Mouse (Mus musculus) heart, embryonic 14.5 days (tissue): ENCODE measurements at regions not wholly inside any gene's neighbourhood (a gene's known extent, or its start where the extent isn't known, plus 50 kb on each side); places are given as distances from the start of the nearest gene placed in this dataset.
A peak's percentile ranks its signal among the peaks of the same experiment; 100 is the strongest.

ENCODE experiments used
- ATAC-seq: fragments of 200-750 bp; cut with Nextera tagmentation; 2 replicates; pipeline ENCODE4 v1.8.0; 2017; ENCODE audit warnings: low read depth, moderate TSS enrichment; ENCODE audit not compliant: insufficient number of reproducible peaks, insufficient read depth, low FRiP score
- H3K27ac ChIP-seq, 2 experiments: fragments of 200-500 bp in 1 of 2; fragments of 300-500 bp in 1 of 2; sonication (generic) in 1 of 2; replicated peaks in 1 of 2; 2 replicates each; pipeline ENCODE4 v1.5.1; 2012 to 2014; ENCODE audit warnings: low read depth in 2 of 2, low read length in 2 of 2, control low read depth in 1 of 2, mild to moderate bottlenecking in 1 of 2, mixed read lengths in 1 of 2; ENCODE audit not compliant: control insufficient read depth in 1 of 2, insufficient read depth in 1 of 2
- H3K27me3 ChIP-seq: fragments of 300-500 bp; sonication (generic); 2 replicates; pipeline ENCODE4 v1.6.1; 2014; ENCODE audit warnings: mild to moderate bottlenecking, low read length, control low read depth; ENCODE audit not compliant: control insufficient read depth, insufficient read depth
- H3K36me3 ChIP-seq: fragments of 300-500 bp; sonication (generic); 2 replicates; pipeline ENCODE4 v1.6.1; 2014; ENCODE audit warnings: mild to moderate bottlenecking, control low read depth, low read length, mixed read lengths; ENCODE audit not compliant: control insufficient read depth, insufficient read depth
- H3K4me1 ChIP-seq, 2 experiments: fragments of 200-500 bp in 1 of 2; fragments of 300-500 bp in 1 of 2; sonication (generic) in 1 of 2; 2 replicates each; pipeline ENCODE4 v1.6.1; 2012 to 2014; ENCODE audit warnings: low read length in 2 of 2, control low read depth in 1 of 2, mixed read lengths in 1 of 2; ENCODE audit not compliant: control insufficient read depth in 2 of 2, insufficient read depth in 2 of 2
- H3K4me2 ChIP-seq: fragments of 300-500 bp; sonication (generic); 2 replicates; pipeline ENCODE4 v1.6.1; 2014; ENCODE audit warnings: mild to moderate bottlenecking, low read length
- H3K4me3 ChIP-seq, 2 experiments: fragments of 200-500 bp in 1 of 2; fragments of 300-500 bp in 1 of 2; sonication (generic) in 1 of 2; 2 replicates each; pipeline ENCODE4 v1.5.1; 2012 to 2014; ENCODE audit warnings: low read length in 2 of 2, mild to moderate bottlenecking in 2 of 2, control low read depth in 1 of 2, low read depth in 1 of 2, moderate library complexity in 1 of 2; ENCODE audit not compliant: control insufficient read depth in 1 of 2, insufficient read depth in 1 of 2
- H3K9ac ChIP-seq: fragments of 300-500 bp; sonication (generic); 2 replicates; pipeline ENCODE4 v1.6.1; 2014; ENCODE audit warnings: mild to moderate bottlenecking, low read length
- H3K9me3 ChIP-seq: fragments of 300-500 bp; sonication (generic); 2 replicates; pipeline ENCODE4 v1.6.1; 2016; ENCODE audit warnings: low read length, control low read depth; ENCODE audit not compliant: control insufficient read depth
- WGBS: fragments of 180-500 bp; shearing (Covaris S2); extraction: QIAGEN DNeasy Blood & Tissue Kit; methylation state at CpG from one replicate; pipeline ENCODE4 v1.1.7; 2014; 5-methylcytosine and 5-hydroxymethylcytosine counted together

- H3K4me1 ChIP-seq = no peaks in the 10 kb centered on the region
- no peak for ATAC-seq
- H3K9ac ChIP-seq = no peak overlapping the region
- H3K27ac ChIP-seq = no peak overlapping the region
- no peaks in the 10 kb centered on the region for H3K36me3 ChIP-seq
- H3K9me3 ChIP-seq = no peaks in the 10 kb centered on the region
- H3K27me3 ChIP-seq = no peaks in the 10 kb centered on the region
- 33% methylated on average over 2 of the region's 2 CpGs for WGBS
- H3K4me2 ChIP-seq = no peak overlapping the region
- H3K4me3 ChIP-seq = no peak overlapping the region
Observed at GRCm38 (mm10) chr3:151265658-151266057, 172.0 kb upstream of the Adgrl4 start.

- Histone ChIP-seq H3K9ac (no peak overlapping the region), H3K4me3 (no peak overlapping the region), H3K27ac (no peak overlapping the region), H3K36me3 (no peaks in the 10 kb centered on the region), H3K4me2 (no peak overlapping the region), H3K9me3 (no peaks in the 10 kb centered on the region), H3K27me3 (no peaks in the 10 kb centered on the region), H3K4me1 (no peaks in the 10 kb centered on the region)
- ATAC-seq = no peak
- WGBS = 53% methylated on average over 2 of the region's 2 CpGs
Observed at GRCm38 (mm10) chr3:151269514-151269913, 168.2 kb upstream of the Adgrl4 start.

GRCm38 (mm10) chr3:151283829-151284228 lies 153.9 kb upstream of the Adgrl4 start:
- Histone ChIP-seq H3K9ac (no peak overlapping the region), H3K4me2 (no peak overlapping the region), H3K27ac (no peak overlapping the region), H3K4me3 (no peak overlapping the region), H3K4me1 (no peaks in the 10 kb centered on the region), H3K9me3 (no peaks in the 10 kb centered on the region), H3K36me3 (no peaks in the 10 kb centered on the region), H3K27me3 (no peaks in the 10 kb centered on the region)
- ATAC-seq = no peak
- WGBS = 76% methylated on average over 1 of the region's 1 CpGs

- Histone ChIP-seq H3K4me2 (peak overlapping the region; percentile 20; the same call in 1 of the 2 replicates), H3K4me3 (no peak overlapping the region), H3K36me3 (no peaks in the 10 kb centered on the region), H3K9me3 (no peaks in the 10 kb centered on the region), H3K4me1 (peaks cover 3 to 5% of the 10 kb centered on the region in 2 experiments; a peak in 2 of 4 replicates), H3K9ac (no peak overlapping the region), H3K27me3 (no peaks in the 10 kb centered on the region), H3K27ac (peak overlapping the region; percentile 44 to 71; a peak in 3 of 4 replicates)
- ATAC-seq = peak; percentile 64
- 43% methylated on average over 11 of the region's 11 CpGs for WGBS
Observed at GRCm38 (mm10) chr3:151293981-151294605, 143.6 kb upstream of the Adgrl4 start.

GRCm38 (mm10) chr3:151294606-151295005 lies 143.1 kb upstream of the Adgrl4 start:
- ATAC-seq = no peak

GRCm38 (mm10) chr3:151295027-151295426 lies 142.7 kb upstream of the Adgrl4 start:
- Histone ChIP-seq H3K36me3 (no peaks in the 10 kb centered on the region), H3K4me1 (peaks cover 3 to 5% of the 10 kb centered on the region in 2 experiments; a peak in 2 of 4 replicates), H3K27me3 (no peaks in the 10 kb centered on the region), H3K9me3 (no peaks in the 10 kb centered on the region), H3K27ac (0 out of 4 replicates have a peak overlapping the region, but pooled peaks of 1 of the 2 experiments have one; percentile 44), H3K4me2 (no peak overlapping the region), H3K4me3 (no peak overlapping the region), H3K9ac (no peak overlapping the region)
- WGBS = 65% methylated on average over 9 of the region's 9 CpGs
- ATAC-seq = no peak

More at GRCm38 (mm10) chr3:151294606-151295005, 143.1 kb upstream of the Adgrl4 start:
- no peaks in the 10 kb centered on the region for H3K27me3 ChIP-seq
- H3K9me3 ChIP-seq = no peaks in the 10 kb centered on the region
- H3K36me3 ChIP-seq = no peaks in the 10 kb centered on the region
- no peak overlapping the region for H3K4me3 ChIP-seq
- peaks cover 3 to 5% of the 10 kb centered on the region in 2 experiments; a peak in 2 of 4 replicates for H3K4me1 ChIP-seq
- 75% methylated on average over 7 of the region's 7 CpGs for WGBS
- H3K27ac ChIP-seq = peak overlapping the region in 1 of 2 experiments; percentile 44; a peak in 1 of 4 replicates
- no peak overlapping the region for H3K9ac ChIP-seq
- no peak overlapping the region for H3K4me2 ChIP-seq

- H3K27me3 ChIP-seq = no peaks in the 10 kb centered on the region
- WGBS = 47% methylated on average over 2 of the region's 2 CpGs
- no peak overlapping the region for H3K4me3 ChIP-seq
- peaks cover 3 to 5% of the 10 kb centered on the region in 2 experiments; a peak in 2 of 4 replicates for H3K4me1 ChIP-seq
- no peaks in the 10 kb centered on the region for H3K9me3 ChIP-seq
- H3K27ac ChIP-seq = 0 out of 4 replicates have a peak overlapping the region, but pooled peaks of 1 of the 2 experiments have one; percentile 28
- ATAC-seq = no peak
- H3K9ac ChIP-seq = no peak overlapping the region
- no peaks in the 10 kb centered on the region for H3K36me3 ChIP-seq
- H3K4me2 ChIP-seq = no peak overlapping the region
Observed at GRCm38 (mm10) chr3:151298325-151298724, 139.4 kb upstream of the Adgrl4 start.

GRCm38 (mm10) chr3:151305402-151305801 lies 132.3 kb upstream of the Adgrl4 start:
- Histone ChIP-seq H3K27me3 (no peaks in the 10 kb centered on the region), H3K4me2 (no peak overlapping the region), H3K4me1 (no peaks in the 10 kb centered on the region), H3K9me3 (no peaks in the 10 kb centered on the region), H3K36me3 (no peaks in the 10 kb centered on the region), H3K4me3 (no peak overlapping the region), H3K9ac (no peak overlapping the region), H3K27ac (no peak overlapping the region)
- 81% methylated on average over 4 of the region's 4 CpGs for WGBS
- no peak for ATAC-seq
